Comparison of ENCODE assay signal across 7 mouse cellular contexts in genomic region chr4:44755553-44756133, GRCm38 (mm10). TPM values are rescaled to one million over a fixed set of nuclear protein-coding genes. Genes with fewer than 3 reads are reported as not detected.
DNase-seq lines count a peak whose midpoint lies in the region; ATAC-seq and TF ChIP-seq lines count a peak whose summit lies in the region.

Zcchc7 (plus strand) TSS chr4:44755877.

- intact Hi-C loops in heart, postnatal 10 days (cut with DNase I), result loop anchor here (5.0 kb wide), 1 partner anchor 147 kb away; no protein-coding TSS in a partner anchor

- WGBS in embryonic facial prominence, embryonic 15.5 days, result 4% methylated on average over 15 of the region's 15 CpGs
- WGBS in limb, embryonic 12.5 days, result 5% methylated on average over 15 of the region's 15 CpGs
- 6% methylated on average over 15 of the region's 15 CpGs for WGBS in olfactory bulb, adult 2 months

- peak; percentile 57 for DNase-seq in urinary bladder, adult 2 months (ENCODE audit: low spot score)
- no peak for DNase-seq in urinary bladder, postnatal 10 days (ENCODE audit: low spot score)
- DNase-seq in heart, postnatal 10 days, result no peak
- no peak for DNase-seq in thymus, postnatal 4 days

- H3K9ac ChIP-seq in embryonic facial prominence, embryonic 15.5 days, result peak within 1 kb of the TSS; percentile 89
- H3K9ac ChIP-seq in limb, embryonic 12.5 days (replicated peaks), result peak within 1 kb of the TSS; percentile 84

- TF ChIP-seq POLR2A in olfactory bulb, adult 2 months (IDR thresholded peaks at IDR 0.05; ENCODE audit: insufficient read depth, low read depth, low read length), result no peak

- H3K36me3 ChIP-seq in embryonic facial prominence, embryonic 15.5 days, result no peaks in the 10 kb centered on the region
- H3K36me3 ChIP-seq in limb, embryonic 12.5 days, result no peaks in the 10 kb centered on the region

- no peaks in the 10 kb centered on the region for H3K9me3 ChIP-seq in embryonic facial prominence, embryonic 15.5 days (replicated peaks)
- H3K9me3 ChIP-seq in limb, embryonic 12.5 days, result no peaks in the 10 kb centered on the region

- peak; percentile 31; the same call in 1 of the 2 replicates for ATAC-seq in embryonic facial prominence, embryonic 15.5 days (ENCODE audit: insufficient number of reproducible peaks, low FRiP score, low TSS enrichment, low read depth)
- ATAC-seq in limb, embryonic 12.5 days (ENCODE audit: insufficient number of reproducible peaks, insufficient read depth, low FRiP score, low TSS enrichment, low read depth), result peak; percentile 46

- H3K27me3 ChIP-seq in embryonic facial prominence, embryonic 15.5 days, result no peaks in the 10 kb centered on the region
- H3K27me3 ChIP-seq in limb, embryonic 12.5 days, result 0 out of 2 replicates have a peak, but pooled peaks cover 3% of the 10 kb centered on the region

- peaks cover 12% of the 10 kb centered on the region; the same call in 1 of the 2 replicates for H3K4me1 ChIP-seq in embryonic facial prominence, embryonic 15.5 days
- H3K4me1 ChIP-seq in limb, embryonic 12.5 days (replicated peaks), result peaks cover 5% of the 10 kb centered on the region
- H3K4me1 ChIP-seq in olfactory bulb, adult 2 months (ENCODE audit: control insufficient read depth, insufficient read depth, low read length), result no peaks in the 10 kb centered on the region; the same call in 1 of the 2 replicates

- H3K4me2 ChIP-seq in embryonic facial prominence, embryonic 15.5 days (replicated peaks), result peak within 1 kb of the TSS; percentile 70
- peak within 1 kb of the TSS; percentile 85 for H3K4me2 ChIP-seq in limb, embryonic 12.5 days

- H3K27ac ChIP-seq in embryonic facial prominence, embryonic 15.5 days (replicated peaks), result peak within 1 kb of the TSS; percentile 94
- peak within 1 kb of the TSS; percentile 85 for H3K27ac ChIP-seq in limb, embryonic 12.5 days
- H3K27ac ChIP-seq in olfactory bulb, adult 2 months (ENCODE audit: insufficient read depth, low read depth, low read length), result peak within 1 kb of the TSS; percentile 79

- H3K4me3 ChIP-seq in embryonic facial prominence, embryonic 15.5 days (replicated peaks), result peak within 1 kb of the TSS; percentile 98
- peak within 1 kb of the TSS; percentile 96 for H3K4me3 ChIP-seq in limb, embryonic 12.5 days (replicated peaks)
- H3K4me3 ChIP-seq in olfactory bulb, adult 2 months (ENCODE audit: insufficient read depth, low read depth, low read length), result peak within 1 kb of the TSS; percentile 98

- no peak for TF ChIP-seq CTCF in olfactory bulb, adult 2 months (IDR thresholded peaks at IDR 0.05; ENCODE audit: insufficient read depth, low read depth, low read length)

RNA-seq across cellular contexts. Expression of gene Zcchc7, which starts in this region (rescaled TPM):
- 45.8 and 49.8 TPM in 2 replicates for polyA plus RNA-seq in urinary bladder, adult 2 months (2012; rRNA removed)
- 36.7 and 43.5 TPM in 2 replicates for polyA plus RNA-seq in embryonic facial prominence, embryonic 15.5 days (2015; fragmentation: Nextera tagmentation; extraction: Ambion mirVana)
- 10 to 100 TPM; 19.1 to 19.9 TPM for total RNA-seq in heart, postnatal 10 days (2021)
- polyA plus RNA-seq in limb, embryonic 12.5 days (2016; fragmentation: Nextera tagmentation; extraction: Ambion mirVana), result 29.0 TPM in 2 replicates
- polyA plus RNA-seq in olfactory bulb, adult 2 months (2012; ENCODE audit: insufficient read depth, insufficient read length, low replicate concordance, missing spikeins), result not detected in 2 replicates
